Mouse (Mus musculus) heart, embryonic 12.5 days (tissue): ENCODE results near the gene Acmsd. TPM values are rescaled to one million over a fixed set of nuclear protein-coding genes. Genes with fewer than 3 reads are reported as not detected.

Experiments used
- ATAC-seq: fragments of 200-750 bp; cut with Nextera tagmentation; 2 replicates; pipeline ENCODE4 v1.8.0; 2017; ENCODE audit warnings: moderate TSS enrichment, moderate library complexity; ENCODE audit not compliant: insufficient number of reproducible peaks, low FRiP score
- H3K27ac ChIP-seq: fragments of 300-500 bp; sonication (generic); 2 replicates; pipeline ENCODE4 v1.5.1; 2016; ENCODE audit warnings: mild to moderate bottlenecking, moderate library complexity; ENCODE audit not compliant: poor library complexity, severe bottlenecking
- H3K27me3 ChIP-seq: fragments of 300-500 bp; sonication (generic); replicated peaks from 2 replicates; pipeline ENCODE4 v1.6.1; 2016; ENCODE audit warnings: mild to moderate bottlenecking, moderate library complexity
- H3K36me3 ChIP-seq: fragments of 300-500 bp; sonication (generic); 2 replicates; pipeline ENCODE4 v1.6.1; 2016; ENCODE audit warnings: mild to moderate bottlenecking, moderate library complexity
- H3K4me1 ChIP-seq: fragments of 300-500 bp; sonication (generic); replicated peaks from 2 replicates; pipeline ENCODE4 v1.6.1; 2016; ENCODE audit warnings: mild to moderate bottlenecking
- H3K4me2 ChIP-seq: fragments of 300-500 bp; sonication (generic); 2 replicates; pipeline ENCODE4 v1.6.1; 2016; ENCODE audit warnings: mild to moderate bottlenecking, moderate library complexity
- H3K4me3 ChIP-seq: fragments of 300-500 bp; sonication (generic); 2 replicates; pipeline ENCODE4 v1.5.1; 2016; ENCODE audit warnings: mild to moderate bottlenecking
- H3K9ac ChIP-seq: fragments of 300-500 bp; sonication (generic); 2 replicates; pipeline ENCODE4 v1.6.1; 2016; ENCODE audit warnings: mild to moderate bottlenecking, moderate library complexity
- H3K9me3 ChIP-seq: fragments of 300-500 bp; sonication (generic); replicated peaks from 2 replicates; pipeline ENCODE4 v1.6.1; 2016; ENCODE audit warnings: mild to moderate bottlenecking, moderate library complexity
- WGBS: fragments of 180-500 bp; shearing (Covaris S2); methylation state at CpG from one replicate; pipeline ENCODE4 v1.1.7; 2016; 5-methylcytosine and 5-hydroxymethylcytosine counted together
- polyA plus RNA-seq: library from polyadenylated mRNA; unstranded; fragments of >200 nt; fragmentation: Nextera tagmentation; extraction: Ambion mirVana; gene quantifications from 2 replicates; pipeline ENCODE4 v1.2.1, GENCODE M21; 2016

The Acmsd gene
- 0.18 and 0.42 TPM in 2 replicates for polyA plus RNA-seq

DNA sequence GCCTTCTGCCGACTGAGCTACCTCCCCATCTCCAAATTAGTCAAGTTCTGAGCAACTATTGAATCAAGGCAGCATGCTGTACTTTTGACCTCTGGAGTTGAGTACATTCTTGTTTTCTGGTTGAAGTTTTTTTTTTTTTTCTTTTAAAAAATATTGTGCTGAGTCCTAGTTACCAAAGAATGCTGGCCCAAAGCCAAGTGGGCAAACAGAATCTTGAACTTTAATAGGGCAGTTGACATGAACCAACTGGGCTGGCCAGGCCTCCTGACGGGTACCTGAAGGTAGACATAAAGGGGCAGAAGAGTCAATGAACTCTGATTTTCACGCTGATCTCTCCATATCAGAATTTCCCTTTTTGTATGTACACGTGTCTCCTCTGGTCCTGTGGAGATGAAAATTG, at the start of gene Acmsd:
Gene Acmsd, plus strand, starts transcription at position 318 of the 400 bp plus-strand sequence.
- no peak for ATAC-seq
- Histone ChIP-seq H3K9ac (no peak within 1 kb of the TSS), H3K36me3 (no peaks in the 10 kb centered on the region), H3K27ac (0 out of 2 replicates have a peak within 1 kb of the TSS, but pooled peaks have one; percentile 11), H3K4me1 (peaks cover 7% of the 10 kb centered on the region; the same call in 1 of the 2 replicates), H3K4me2 (no peak within 1 kb of the TSS), H3K27me3 (no peaks in the 10 kb centered on the region), H3K4me3 (no peak within 1 kb of the TSS), H3K9me3 (0 out of 2 replicates have a peak, but pooled peaks cover 3% of the 10 kb centered on the region)
- WGBS, result 88% methylated on average over 4 of the region's 4 CpGs

- Histone ChIP-seq H3K27me3 (peaks cover 44% of the 10 kb centered on the region), H3K4me1 (peaks cover 14% of the 10 kb centered on the region), H3K9ac (no peak within 1 kb of the TSS), H3K9me3 (no peaks in the 10 kb centered on the region), H3K4me3 (0 out of 2 replicates have a peak within 1 kb of the TSS, but pooled peaks have one; percentile 77), H3K27ac (no peak within 1 kb of the TSS), H3K36me3 (no peaks in the 10 kb centered on the region), H3K4me2 (peak within 1 kb of the TSS; percentile 99; the same call in 1 of the 2 replicates)
- 24% methylated on average over 18 of the region's 18 CpGs for WGBS
- no peak for ATAC-seq
Measured at GRCm38 (mm10) chr1:127679498-127680133, 49.6 kb upstream of the Acmsd start, which contains the start of gene Tmem163. Tmem163 (minus strand) TSS chr1:127679548.

GRCm38 (mm10) chr1:127696533-127696932, 32.7 kb upstream of the Acmsd start:
- no peaks in the 10 kb centered on the region for H3K9me3 ChIP-seq
- H3K9ac ChIP-seq, result no peak overlapping the region
- peaks cover 6% of the 10 kb centered on the region for H3K4me1 ChIP-seq
- ATAC-seq, result no peak
- H3K27me3 ChIP-seq, result no peaks in the 10 kb centered on the region
- no peaks in the 10 kb centered on the region for H3K36me3 ChIP-seq
- H3K27ac ChIP-seq, result no peak overlapping the region
- H3K4me2 ChIP-seq, result no peak overlapping the region
- 18% methylated on average over 2 of the region's 2 CpGs for WGBS
- H3K4me3 ChIP-seq, result no peak overlapping the region

DNA sequence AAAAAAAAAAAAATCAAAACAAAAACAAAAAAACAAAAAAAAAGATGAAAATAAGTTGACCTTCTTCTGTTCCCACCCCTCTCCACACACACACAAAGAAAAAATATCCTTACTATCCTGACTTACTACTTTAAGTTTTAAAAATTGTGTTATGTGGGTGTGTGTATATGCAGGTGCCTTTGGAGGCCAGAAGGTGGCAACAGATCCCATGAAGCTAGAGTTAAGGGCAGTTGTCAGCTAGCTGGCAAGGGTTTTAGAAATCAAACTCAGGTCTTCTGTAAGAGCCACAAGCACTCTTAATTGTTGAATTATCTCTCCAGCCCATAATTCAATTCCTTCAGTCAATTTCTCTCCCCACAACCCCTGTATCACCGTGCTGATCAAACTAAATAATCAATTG, 27.0 kb upstream of the Acmsd start:
- Histone ChIP-seq H3K4me1 (no peaks in the 10 kb centered on the region), H3K27ac (no peak overlapping the region), H3K36me3 (no peaks in the 10 kb centered on the region), H3K4me3 (no peak overlapping the region), H3K9me3 (no peaks in the 10 kb centered on the region), H3K9ac (no peak overlapping the region), H3K27me3 (no peaks in the 10 kb centered on the region), H3K4me2 (no peak overlapping the region)
- 84% methylated on average over 1 of the region's 1 CpGs for WGBS
- no peak for ATAC-seq

DNA sequence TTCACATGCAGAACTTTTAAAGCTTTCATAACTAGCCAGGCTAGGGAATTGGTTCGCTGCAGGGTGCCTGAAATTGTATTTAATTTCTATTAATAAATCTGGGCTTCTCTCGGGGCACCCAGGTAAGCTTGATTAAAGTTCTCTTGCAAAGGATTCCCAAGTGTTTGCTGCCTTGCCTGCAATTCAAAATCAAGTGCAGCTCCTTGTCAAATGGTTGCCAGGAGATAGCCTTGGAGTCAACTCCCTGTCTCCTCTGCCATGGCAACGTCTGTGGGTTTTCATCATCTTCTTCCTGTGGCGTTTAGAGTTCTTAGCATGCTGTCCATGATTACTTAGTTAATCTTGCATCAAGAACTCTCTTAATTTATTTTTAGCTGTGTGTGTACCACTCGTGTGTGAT, 22.9 kb upstream of the Acmsd start:
- Histone ChIP-seq H3K27ac (no peak overlapping the region), H3K4me2 (no peak overlapping the region), H3K36me3 (no peaks in the 10 kb centered on the region), H3K4me3 (no peak overlapping the region), H3K9ac (no peak overlapping the region), H3K9me3 (no peaks in the 10 kb centered on the region), H3K4me1 (no peaks in the 10 kb centered on the region), H3K27me3 (no peaks in the 10 kb centered on the region)
- ATAC-seq, result no peak
- 60% methylated on average over 5 of the region's 5 CpGs for WGBS

- ATAC-seq, result no peak
- Histone ChIP-seq H3K36me3 (no peaks in the 10 kb centered on the region), H3K4me1 (peaks cover 16% of the 10 kb centered on the region), H3K4me2 (no peak overlapping the region), H3K27me3 (no peaks in the 10 kb centered on the region), H3K9me3 (peaks cover 4% of the 10 kb centered on the region; the same call in 1 of the 2 replicates), H3K4me3 (no peak overlapping the region), H3K9ac (no peak overlapping the region), H3K27ac (peak overlapping the region; percentile 22; the same call in 1 of the 2 replicates)
- 40% methylated on average over 8 of the region's 8 CpGs for WGBS
Measured at GRCm38 (mm10) chr1:127716441-127716840, 12.8 kb upstream of the Acmsd start.

DNA sequence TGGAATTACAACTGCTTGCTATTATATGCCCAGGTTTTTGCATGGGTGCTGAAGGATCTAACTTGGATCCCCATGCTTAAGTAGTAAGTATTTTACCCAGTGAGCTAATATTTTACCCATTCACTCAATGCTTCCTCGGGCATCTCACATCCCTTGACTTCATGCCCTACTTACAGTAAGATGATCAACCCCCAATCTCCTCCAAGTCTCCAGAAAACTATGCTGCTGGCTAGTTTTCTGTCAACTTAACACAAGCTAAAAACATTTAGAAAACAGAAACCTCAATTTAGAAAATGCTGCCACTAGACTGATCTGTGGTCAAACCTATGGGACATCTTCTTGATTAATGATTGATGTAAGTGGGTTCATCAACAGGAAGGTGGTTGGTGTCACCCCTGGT, 10.9 kb upstream of the Acmsd start:
- peaks cover 16% of the 10 kb centered on the region for H3K4me1 ChIP-seq
- no peaks in the 10 kb centered on the region for H3K27me3 ChIP-seq
- no peak overlapping the region for H3K9ac ChIP-seq
- no peak for ATAC-seq
- H3K4me2 ChIP-seq, result no peak overlapping the region
- 83% methylated on average over 1 of the region's 1 CpGs for WGBS
- H3K9me3 ChIP-seq, result peaks cover 4% of the 10 kb centered on the region; the same call in 1 of the 2 replicates
- H3K27ac ChIP-seq, result no peak overlapping the region
- H3K36me3 ChIP-seq, result no peaks in the 10 kb centered on the region
- H3K4me3 ChIP-seq, result no peak overlapping the region

DNA sequence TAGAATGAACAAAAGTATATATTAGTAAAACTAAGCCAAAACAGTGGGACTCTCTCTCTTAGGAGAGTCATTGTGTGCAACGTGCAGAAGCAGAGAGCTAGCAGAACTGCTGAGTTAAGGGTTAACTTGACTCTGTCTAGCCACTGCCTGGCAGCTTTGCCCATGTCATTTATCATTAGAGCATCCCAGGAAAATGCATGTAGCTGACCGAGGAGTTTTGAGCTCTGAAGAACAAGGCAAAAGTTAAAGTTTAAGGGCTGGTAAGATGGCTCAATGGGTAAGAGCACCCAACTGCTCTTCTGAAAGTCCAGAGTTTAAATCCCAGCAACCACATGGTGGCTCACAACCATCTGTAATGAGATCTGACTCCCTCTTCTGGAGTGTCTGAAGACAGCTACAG, 5.6 kb upstream of the Acmsd start:
- Histone ChIP-seq H3K4me2 (no peak overlapping the region), H3K9ac (no peak overlapping the region), H3K9me3 (no peaks in the 10 kb centered on the region), H3K4me1 (no peaks in the 10 kb centered on the region), H3K36me3 (no peaks in the 10 kb centered on the region), H3K27ac (no peak overlapping the region), H3K4me3 (no peak overlapping the region), H3K27me3 (no peaks in the 10 kb centered on the region)
- 50% methylated on average over 2 of the region's 2 CpGs for WGBS
- no peak for ATAC-seq

DNA sequence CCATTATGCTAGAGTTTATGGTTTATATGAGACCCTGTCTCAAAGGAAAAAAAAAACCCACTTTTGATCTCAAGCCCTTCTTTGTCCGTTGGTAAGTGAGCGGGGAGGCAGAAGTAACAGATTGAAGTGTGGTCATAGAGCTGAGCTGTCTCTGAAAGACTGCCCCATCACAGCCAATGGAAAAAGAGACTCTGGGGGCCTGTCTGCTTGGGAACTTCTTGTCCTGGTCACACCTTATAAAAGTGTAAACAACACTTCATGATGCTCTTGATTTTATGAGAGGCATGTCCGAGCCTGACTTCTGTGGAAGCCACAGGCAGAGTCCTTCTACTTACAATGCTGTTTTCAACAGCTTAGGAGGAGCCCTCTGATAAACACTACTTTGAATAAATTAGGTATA, 1.9 kb downstream of the Acmsd start:
- no peak for ATAC-seq
- Histone ChIP-seq H3K27me3 (no peaks in the 10 kb centered on the region; the same call in 1 of the 2 replicates), H3K4me1 (peaks cover 7% of the 10 kb centered on the region; the same call in 1 of the 2 replicates), H3K9me3 (0 out of 2 replicates have a peak, but pooled peaks cover 3% of the 10 kb centered on the region), H3K4me2 (no peak overlapping the region), H3K9ac (no peak overlapping the region), H3K36me3 (no peaks in the 10 kb centered on the region), H3K4me3 (no peak overlapping the region), H3K27ac (no peak overlapping the region)
- 63% methylated on average over 3 of the region's 3 CpGs for WGBS

GRCm38 (mm10) chr1:127732435-127732834, 3.2 kb downstream of the Acmsd start:
- H3K4me3 ChIP-seq, result no peak overlapping the region
- peaks cover 7% of the 10 kb centered on the region; the same call in 1 of the 2 replicates for H3K4me1 ChIP-seq
- no peak overlapping the region for H3K4me2 ChIP-seq
- no peaks in the 10 kb centered on the region for H3K36me3 ChIP-seq
- H3K9me3 ChIP-seq, result 0 out of 2 replicates have a peak, but pooled peaks cover 3% of the 10 kb centered on the region
- WGBS, result 83% methylated on average over 3 of the region's 3 CpGs
- H3K27me3 ChIP-seq, result no peaks in the 10 kb centered on the region; the same call in 1 of the 2 replicates
- H3K27ac ChIP-seq, result no peak overlapping the region
- no peak overlapping the region for H3K9ac ChIP-seq
- no peak for ATAC-seq

GRCm38 (mm10) chr1:127732841-127733240, 3.6 kb downstream of the Acmsd start:
- no peak for ATAC-seq
- H3K9me3 ChIP-seq, result 0 out of 2 replicates have a peak, but pooled peaks cover 3% of the 10 kb centered on the region
- H3K4me3 ChIP-seq, result no peak overlapping the region
- H3K27me3 ChIP-seq, result no peaks in the 10 kb centered on the region; the same call in 1 of the 2 replicates
- H3K36me3 ChIP-seq, result no peaks in the 10 kb centered on the region
- H3K4me1 ChIP-seq, result peaks cover 7% of the 10 kb centered on the region; the same call in 1 of the 2 replicates
- 72% methylated on average over 3 of the region's 3 CpGs for WGBS
- H3K9ac ChIP-seq, result no peak overlapping the region
- H3K4me2 ChIP-seq, result no peak overlapping the region
- H3K27ac ChIP-seq, result no peak overlapping the region
